Mouse (Mus musculus) cerebellum, postnatal 25 days (tissue): ENCODE measurements around the gene Gabarapl1.
A peak's percentile ranks its signal among the peaks of the same experiment; 100 is the strongest.
"Not testable (repeated sequence)": the region's sequence is repeated elsewhere in the genome, so short reads cannot be mapped to it uniquely, and the experiment has no call there.

ENCODE experiments used
- DNase-seq, 2 experiments: peaks; one replicate each; pipeline ENCODE4 v3.0.0; 2021; ENCODE audit warnings: mixed read lengths in 2 of 2

Gabarapl1 gene

GRCm38 (mm10) chr6:129532942-129533860, at the start of gene Gabarapl1:
TSS of gene Gabarapl1 (plus strand) at chr6:129533160.
- peak; percentile 86 to 89 for DNase-seq

GRCm38 (mm10) chr6:129494924-129495323, 38.0 kb upstream of the Gabarapl1 start:
- DNase-seq: no peak

GRCm38 (mm10) chr6:129497345-129498218, 35.4 kb upstream of the Gabarapl1 start:
- no peak for DNase-seq

- not testable (repeated sequence) for DNase-seq
Observed at GRCm38 (mm10) chr6:129499516-129499915, 33.4 kb upstream of the Gabarapl1 start.

- no peak for DNase-seq
Observed at GRCm38 (mm10) chr6:129503471-129503870, 29.5 kb upstream of the Gabarapl1 start.

GRCm38 (mm10) chr6:129507024-129507423, 25.9 kb upstream of the Gabarapl1 start, which contains the start of gene Olr1:
TSS of gene Olr1 (minus strand) at chr6:129507165.
- no peak for DNase-seq

GRCm38 (mm10) chr6:129510120-129510911, 22.6 kb upstream of the Gabarapl1 start:
- DNase-seq: no peak

GRCm38 (mm10) chr6:129512367-129512766, 20.6 kb upstream of the Gabarapl1 start, which contains the start of gene Tmem52b:
TSS of gene Tmem52b (plus strand) at chr6:129512555.
- DNase-seq: no peak

- DNase-seq: no peak
Observed at GRCm38 (mm10) chr6:129512868-129513267, 20.1 kb upstream of the Gabarapl1 start.

GRCm38 (mm10) chr6:129513409-129513808, 19.6 kb upstream of the Gabarapl1 start:
- DNase-seq: no peak

GRCm38 (mm10) chr6:129514376-129514775, 18.6 kb upstream of the Gabarapl1 start:
- no peak for DNase-seq

GRCm38 (mm10) chr6:129515068-129515467, 17.9 kb upstream of the Gabarapl1 start:
- no peak for DNase-seq

GRCm38 (mm10) chr6:129516388-129516787, 16.6 kb upstream of the Gabarapl1 start:
- no peak for DNase-seq

GRCm38 (mm10) chr6:129517752-129518408, 15.1 kb upstream of the Gabarapl1 start:
- DNase-seq: peak in 1 of 2 experiments; percentile 34

- no peak for DNase-seq
Observed at GRCm38 (mm10) chr6:129526069-129526468, 6.9 kb upstream of the Gabarapl1 start.

- no peak for DNase-seq
Observed at GRCm38 (mm10) chr6:129527416-129527815, 5.5 kb upstream of the Gabarapl1 start.

- no peak for DNase-seq
Observed at GRCm38 (mm10) chr6:129529605-129530004, 3.4 kb upstream of the Gabarapl1 start.

- no peak for DNase-seq
Observed at GRCm38 (mm10) chr6:129530261-129530660, 2.7 kb upstream of the Gabarapl1 start.

GRCm38 (mm10) chr6:129532556-129532941, 411 bp upstream of the Gabarapl1 start:
- peak; percentile 53 to 63 for DNase-seq

GRCm38 (mm10) chr6:129534057-129534456, 1.1 kb downstream of the Gabarapl1 start:
- DNase-seq: peak; percentile 40 to 48

- no peak for DNase-seq
Observed at GRCm38 (mm10) chr6:129534627-129535190, 1.7 kb downstream of the Gabarapl1 start.
